Mouse (Mus musculus) MEL (cell line): ENCODE data around the gene Slc17a6. TPM values are rescaled to one million over a fixed set of nuclear protein-coding genes. Genes with fewer than 3 reads are reported as not detected.

Experiments
- DNase-seq: peaks from one replicate; pipeline ENCODE4 v3.0.0; 2011; ENCODE audit warnings: low read depth, low spot score
- H3K27ac ChIP-seq: 2 replicates; pipeline ENCODE4 v1.5.1; 2012; ENCODE audit warnings: low read depth, mild to moderate bottlenecking, control low read depth, low read length, moderate library complexity; ENCODE audit not compliant: control insufficient read depth
- H3K27me3 ChIP-seq, 2 experiments: fragments of 150-350 bp in 1 of 2; sonication (generic) in 1 of 2; 2 replicates each; pipeline ENCODE4 v1.6.1; 2012; ENCODE audit warnings: low read length in 2 of 2, mild to moderate bottlenecking in 2 of 2, improper control_type of control experiment in 1 of 2, moderate library complexity in 1 of 2; ENCODE audit not compliant: insufficient read depth in 2 of 2, control insufficient read depth in 1 of 2
- H3K36me3 ChIP-seq, 2 experiments: 2 replicates each; pipeline ENCODE4 v1.6.1; 2012 to 2014; ENCODE audit warnings: low read length in 2 of 2, improper control_type of control experiment in 1 of 2, inconsistent platforms in 1 of 2, mild to moderate bottlenecking in 1 of 2; ENCODE audit not compliant: insufficient read depth in 2 of 2, control insufficient read depth in 1 of 2
- H3K4me1 ChIP-seq, 2 experiments: fragments of 150-350 bp in 1 of 2; sonication (generic) in 1 of 2; 2 replicates each; pipeline ENCODE4 v1.6.1; 2012; ENCODE audit warnings: low read length in 2 of 2, improper control_type of control experiment in 1 of 2, mild to moderate bottlenecking in 1 of 2; ENCODE audit not compliant: insufficient read depth in 2 of 2, control insufficient read depth in 1 of 2
- H3K4me3 ChIP-seq, 2 experiments: fragments of 150-350 bp in 1 of 2; sonication (generic) in 1 of 2; 2 replicates each; pipeline ENCODE4 v1.5.1; 2012; ENCODE audit warnings: low read depth in 2 of 2, low read length in 2 of 2, mild to moderate bottlenecking in 2 of 2, moderate library complexity in 2 of 2, control low read depth in 1 of 2, improper control_type of control experiment in 1 of 2; ENCODE audit not compliant: control insufficient read depth in 1 of 2, insufficient read depth in 1 of 2
- H3K79me2 ChIP-seq: 2 replicates; pipeline ENCODE4 v1.6.1; 2012; ENCODE audit warnings: mild to moderate bottlenecking, low read length, moderate library complexity; ENCODE audit not compliant: control insufficient read depth, poor library complexity, insufficient read depth
- H3K9ac ChIP-seq: 2 replicates; pipeline ENCODE4 v1.6.1; 2012; ENCODE audit warnings: low read depth, mild to moderate bottlenecking, control low read depth, low read length, moderate library complexity; ENCODE audit not compliant: control insufficient read depth, poor library complexity, severe bottlenecking
- H3K9me3 ChIP-seq: fragments of 150-350 bp; sonication (generic); replicated peaks from 2 replicates; pipeline ENCODE4 v1.6.1; 2012; ENCODE audit warnings: mild to moderate bottlenecking, low read length, improper control_type of control experiment, moderate library complexity; ENCODE audit not compliant: insufficient read depth
- BHLHE40 ChIP-seq: IDR thresholded peaks from 2 replicates; pipeline ENCODE4 v1.6.1; 2012; ENCODE audit warnings: low read depth, mild to moderate bottlenecking, inconsistent platforms, low read length, improper control_type of control experiment, borderline replicate concordance
- CHD2 ChIP-seq: IDR thresholded peaks from 2 replicates; pipeline ENCODE4 v1.6.1; 2011; ENCODE audit warnings: low read length, improper control_type of control experiment
- ELF1 ChIP-seq: IDR thresholded peaks from 2 replicates; pipeline ENCODE4 v1.6.1; 2014; ENCODE audit warnings: low read depth, mild to moderate bottlenecking, inconsistent platforms, low read length, improper control_type of control experiment, moderate library complexity
- EP300 ChIP-seq, 2 experiments: IDR thresholded peaks; 2 replicates each; pipeline ENCODE4 v1.6.1; 2011; ENCODE audit warnings: improper control_type of control experiment in 2 of 2, low read length in 2 of 2, low read depth in 1 of 2, mild to moderate bottlenecking in 1 of 2
- ETS1 ChIP-seq: IDR thresholded peaks from 2 replicates; pipeline ENCODE4 v1.6.1; 2012; ENCODE audit warnings: low read depth, mild to moderate bottlenecking, inconsistent platforms, low read length, improper control_type of control experiment, moderate library complexity
- GATA1 ChIP-seq: IDR thresholded peaks from 2 replicates; pipeline ENCODE4 v1.6.1; 2011; ENCODE audit warnings: low read depth, low read length, improper control_type of control experiment
- HCFC1 ChIP-seq: IDR thresholded peaks from 2 replicates; pipeline ENCODE4 v1.6.1; 2012; ENCODE audit warnings: low read depth, mild to moderate bottlenecking, inconsistent platforms, low read length, improper control_type of control experiment, moderate library complexity
- JUND ChIP-seq: IDR thresholded peaks from 2 replicates; pipeline ENCODE4 v1.6.1; 2011; ENCODE audit warnings: low read depth, mild to moderate bottlenecking, improper control_type of control experiment, low read length
- MAFK ChIP-seq: IDR thresholded peaks from 2 replicates; pipeline ENCODE4 v1.6.1; 2011; ENCODE audit warnings: low read depth, mild to moderate bottlenecking, low read length, improper control_type of control experiment, borderline replicate concordance
- MAX ChIP-seq: IDR thresholded peaks from 2 replicates; pipeline ENCODE4 v1.6.1; 2011; ENCODE audit warnings: low read length, improper control_type of control experiment
- MXI1 ChIP-seq: IDR thresholded peaks from 2 replicates; pipeline ENCODE4 v1.6.1; 2011; ENCODE audit warnings: mild to moderate bottlenecking, low read depth, low read length, improper control_type of control experiment
- MYB ChIP-seq: IDR thresholded peaks from 2 replicates; pipeline ENCODE4 v1.6.1; 2011; ENCODE audit warnings: mild to moderate bottlenecking, low read depth, low read length, improper control_type of control experiment
- MYC ChIP-seq: IDR thresholded peaks from 2 replicates; pipeline ENCODE4 v1.6.1; 2011; ENCODE audit warnings: low read depth, mild to moderate bottlenecking, low read length, improper control_type of control experiment, moderate library complexity
- NELFE ChIP-seq: IDR thresholded peaks from 2 replicates; pipeline ENCODE4 v1.6.1; 2011; ENCODE audit warnings: low read depth, low read length, improper control_type of control experiment
- SMC3 ChIP-seq: IDR thresholded peaks from 2 replicates; pipeline ENCODE4 v1.6.1; 2011; ENCODE audit warnings: low read depth, low read length, improper control_type of control experiment
- TAL1 ChIP-seq: IDR thresholded peaks from 2 replicates; pipeline ENCODE4 v1.6.1; 2012; ENCODE audit warnings: mild to moderate bottlenecking, inconsistent platforms, low read length, moderate library complexity, mixed read lengths
- TBP ChIP-seq: IDR thresholded peaks from 2 replicates; pipeline ENCODE4 v1.8.0; 2011; ENCODE audit warnings: low read depth, low read length, improper control_type of control experiment
- UBTF ChIP-seq: IDR thresholded peaks from 2 replicates; pipeline ENCODE4 v1.6.1; 2012; ENCODE audit warnings: low read depth, mild to moderate bottlenecking, inconsistent platforms, low read length, improper control_type of control experiment, moderate library complexity, borderline replicate concordance; ENCODE audit not compliant: insufficient read depth
- USF1 ChIP-seq: IDR thresholded peaks from 2 replicates; pipeline ENCODE4 v1.6.1; 2014; ENCODE audit warnings: low read depth, mild to moderate bottlenecking, inconsistent platforms, low read length, improper control_type of control experiment, moderate library complexity
- USF2 ChIP-seq, 2 experiments: IDR thresholded peaks; 2 replicates each; pipeline ENCODE4 v1.6.1; 2011 to 2012; ENCODE audit warnings: improper control_type of control experiment in 2 of 2, low read length in 2 of 2, borderline replicate concordance in 1 of 2, inconsistent platforms in 1 of 2, low read depth in 1 of 2, mild to moderate bottlenecking in 1 of 2; ENCODE audit not compliant: insufficient read depth in 1 of 2
- ZC3H11A ChIP-seq: IDR thresholded peaks from 2 replicates; pipeline ENCODE4 v1.6.1; 2012; ENCODE audit warnings: low read depth, mild to moderate bottlenecking, inconsistent platforms, low read length, improper control_type of control experiment
- ZMIZ1 ChIP-seq: IDR thresholded peaks from 2 replicates; pipeline ENCODE4 v1.6.1; 2012; ENCODE audit warnings: low read depth, mild to moderate bottlenecking, inconsistent platforms, low read length, improper control_type of control experiment, moderate library complexity
- ZNF384 ChIP-seq: IDR thresholded peaks from 2 replicates; pipeline ENCODE4 v1.6.1; 2012; ENCODE audit warnings: low read depth, mild to moderate bottlenecking, inconsistent platforms, low read length, improper control_type of control experiment
- polyA plus RNA-seq, 2 experiments: library from polyadenylated mRNA; stranded (reverse) in 1 of 2; unstranded in 1 of 2; fragments of >175 nt in 1 of 2; fragments of >200 nt in 1 of 2; gene quantifications; 2 replicates each; pipeline versions ENCODE4 v1.2.1 to v1.2.4; 2012; ENCODE audit warnings: low replicate concordance in 2 of 2, low read depth in 1 of 2; ENCODE audit not compliant: insufficient read length in 2 of 2, insufficient read depth in 1 of 2, missing spikeins in 1 of 2
- total RNA-seq: library from RNA; depleted of rRNA; stranded (reverse); fragments of 300-350 nt; gene quantifications from 2 replicates; pipeline ENCODE4 v1.2.3, GENCODE M21; 2012

Gene Slc17a6
- total and polyA plus RNA-seq, 3 experiments: not detected

GRCm38 (mm10) chr7:51657152-51657551, 35.3 kb downstream of the Slc17a6 start:
- no peak for TF ChIP-seq JUND
- TF ChIP-seq BHLHE40: no peak
- TF ChIP-seq, all 39 proteins: peak for 0
- Histone ChIP-seq H3K9ac (no peak overlapping the region), H3K4me3 (no peak overlapping the region), H3K36me3 (no peaks in the 10 kb centered on the region), H3K79me2 (no peaks in the 10 kb centered on the region), H3K4me1 (no peaks in the 10 kb centered on the region), H3K27ac (no peak overlapping the region), H3K27me3 (no peaks in the 10 kb centered on the region), H3K9me3 (no peaks in the 10 kb centered on the region)
- DNase-seq: no peak

- H3K27ac ChIP-seq: no peak overlapping the region
- no peak overlapping the region for H3K4me3 ChIP-seq
- H3K36me3 ChIP-seq: no peaks in the 10 kb centered on the region
- H3K9ac ChIP-seq: no peak overlapping the region
- no peaks in the 10 kb centered on the region for H3K4me1 ChIP-seq
- no peak for TF ChIP-seq CHD2
- no peak for TF ChIP-seq MAX
- no peak for TF ChIP-seq MYB
- no peak for TF ChIP-seq TBP
- no peak for TF ChIP-seq ZMIZ1
- no peak for TF ChIP-seq MYC
- no peak for TF ChIP-seq TAL1
- no peak for TF ChIP-seq MXI1
- TF ChIP-seq GATA1: no peak
- TF ChIP-seq NELFE: no peak
- no peak for DNase-seq
- no peaks in the 10 kb centered on the region for H3K9me3 ChIP-seq
- no peaks in the 10 kb centered on the region for H3K79me2 ChIP-seq
- no peaks in the 10 kb centered on the region for H3K27me3 ChIP-seq
Measured at GRCm38 (mm10) chr7:51662441-51662840, 40.6 kb downstream of the Slc17a6 start.

GRCm38 (mm10) chr7:51693539-51694217, 71.9 kb downstream of the Slc17a6 start:
- H3K4me1 ChIP-seq: no peaks in the 10 kb centered on the region
- no peak for DNase-seq
- H3K79me2 ChIP-seq: no peaks in the 10 kb centered on the region
- no peak overlapping the region for H3K27ac ChIP-seq
- no peaks in the 10 kb centered on the region for H3K9me3 ChIP-seq
- H3K36me3 ChIP-seq: no peaks in the 10 kb centered on the region
- no peak overlapping the region for H3K4me3 ChIP-seq
- no peak overlapping the region for H3K9ac ChIP-seq
- H3K27me3 ChIP-seq: no peaks in the 10 kb centered on the region
- TF ChIP-seq ZNF384 (no peak), MAFK (no peak), TBP (no peak), TAL1 (no peak), USF2 (IDR thresholded peaks at IDR 0.05; ENCODE audit: borderline replicate concordance in 1 of 2, insufficient read depth in 1 of 2, low read depth in 1 of 2, low read length in 2 of 2) (no peak), BHLHE40 (no peak), USF1 (no peak), MAX (no peak), EP300 (IDR thresholded peaks at IDR 0.05; ENCODE audit: low read depth in 1 of 2, low read length in 2 of 2) (no peak), ETS1 (no peak), ELF1 (no peak), SMC3 (no peak), UBTF (no peak), HCFC1 (no peak), ZC3H11A (no peak)
